Mouse (Mus musculus): ENCODE results near the gene Islr. TPM values are rescaled to one million over a fixed set of nuclear protein-coding genes. Genes with fewer than 3 reads are reported as not detected.

Gene Islr
- polyA plus RNA-seq, 1 experiment = 34.0 TPM

GRCm38 (mm10) chr9:58197781-58198701 is 6.1 kb downstream of the Islr start:
- Histone ChIP-seq H3K4me3 (ENCODE audit: insufficient read depth, low read length) (peak overlapping the region; percentile 75), H3K27ac (ENCODE audit: insufficient read depth, low read length) (peak overlapping the region; percentile 34), H3K4me1 (ENCODE audit: control insufficient read depth, insufficient read depth, low read length) (peaks cover 7% of the 10 kb centered on the region)
- TF ChIP-seq CTCF (IDR thresholded peaks at IDR 0.05; ENCODE audit: extremely low read depth, insufficient read depth, low read length) (peak; percentile 42), POLR2A (IDR thresholded peaks at IDR 0.05; ENCODE audit: extremely low read depth, insufficient read depth, low read length) (no peak)

GRCm38 (mm10) chr9:58196610-58197567 is 7.2 kb downstream of the Islr start:
- peaks cover 7% of the 10 kb centered on the region for H3K4me1 ChIP-seq (ENCODE audit: control insufficient read depth, insufficient read depth, low read length)
- peak overlapping the region; percentile 34 for H3K27ac ChIP-seq (ENCODE audit: insufficient read depth, low read length)

GRCm38 (mm10) chr9:58196141-58196540 is 8.0 kb downstream of the Islr start:
- Histone ChIP-seq H3K4me3 (ENCODE audit: insufficient read depth, low read length) (peak overlapping the region; percentile 75), H3K27ac (ENCODE audit: insufficient read depth, low read length) (no peak overlapping the region), H3K4me1 (ENCODE audit: control insufficient read depth, insufficient read depth, low read length) (peaks cover 7% of the 10 kb centered on the region)
- TF ChIP-seq CTCF (IDR thresholded peaks at IDR 0.05; ENCODE audit: extremely low read depth, insufficient read depth, low read length) = no peak

More at GRCm38 (mm10) chr9:58196610-58197567, 7.2 kb downstream of the Islr start:
- TF ChIP-seq CTCF (IDR thresholded peaks at IDR 0.05; ENCODE audit: extremely low read depth, insufficient read depth, low read length) (no peak), POLR2A (IDR thresholded peaks at IDR 0.05; ENCODE audit: extremely low read depth, insufficient read depth, low read length) (no peak)
- peak overlapping the region; percentile 75 for H3K4me3 ChIP-seq (ENCODE audit: insufficient read depth, low read length)

- peak overlapping the region; percentile 75; the same call in 1 of the 2 replicates for H3K4me3 ChIP-seq (ENCODE audit: insufficient read depth, low read length)
- TF ChIP-seq POLR2A (IDR thresholded peaks at IDR 0.05; ENCODE audit: extremely low read depth, insufficient read depth, low read length) (no peak), CTCF (IDR thresholded peaks at IDR 0.05; ENCODE audit: extremely low read depth, insufficient read depth, low read length) (no peak)
- no peak overlapping the region for H3K27ac ChIP-seq (ENCODE audit: insufficient read depth, low read length)
- H3K4me1 ChIP-seq (ENCODE audit: control insufficient read depth, insufficient read depth, low read length) = peaks cover 7% of the 10 kb centered on the region
Observed at GRCm38 (mm10) chr9:58195671-58196070, 8.4 kb downstream of the Islr start.

- peaks cover 7% of the 10 kb centered on the region for H3K4me1 ChIP-seq (ENCODE audit: control insufficient read depth, insufficient read depth, low read length)
- H3K27ac ChIP-seq (ENCODE audit: insufficient read depth, low read length) = no peak overlapping the region
- H3K4me3 ChIP-seq (ENCODE audit: insufficient read depth, low read length) = no peak overlapping the region
- TF ChIP-seq CTCF (IDR thresholded peaks at IDR 0.05; ENCODE audit: extremely low read depth, insufficient read depth, low read length) (no peak), POLR2A (IDR thresholded peaks at IDR 0.05; ENCODE audit: extremely low read depth, insufficient read depth, low read length) (no peak)
Observed at GRCm38 (mm10) chr9:58194222-58194621, 9.9 kb downstream of the Islr start.

- H3K27ac ChIP-seq (ENCODE audit: insufficient read depth, low read length) = 0 out of 2 replicates have a peak overlapping the region, but pooled peaks have one; percentile 8
- TF ChIP-seq POLR2A (IDR thresholded peaks at IDR 0.05; ENCODE audit: extremely low read depth, insufficient read depth, low read length) (no peak), CTCF (IDR thresholded peaks at IDR 0.05; ENCODE audit: extremely low read depth, insufficient read depth, low read length) (no peak)
- H3K4me1 ChIP-seq (ENCODE audit: control insufficient read depth, insufficient read depth, low read length) = no peaks in the 10 kb centered on the region; the same call in 1 of the 2 replicates
- H3K4me3 ChIP-seq (ENCODE audit: insufficient read depth, low read length) = no peak overlapping the region
Observed at GRCm38 (mm10) chr9:58184456-58184855, 19.6 kb downstream of the Islr start.

- Histone ChIP-seq H3K27ac (ENCODE audit: insufficient read depth, low read length) (no peak overlapping the region), H3K4me3 (ENCODE audit: insufficient read depth, low read length) (no peak overlapping the region), H3K4me1 (ENCODE audit: control insufficient read depth, insufficient read depth, low read length) (peaks cover 4% of the 10 kb centered on the region)
- TF ChIP-seq CTCF (IDR thresholded peaks at IDR 0.05; ENCODE audit: extremely low read depth, insufficient read depth, low read length) (no peak), POLR2A (IDR thresholded peaks at IDR 0.05; ENCODE audit: extremely low read depth, insufficient read depth, low read length) (no peak)
Observed at GRCm38 (mm10) chr9:58179390-58179789, 24.7 kb downstream of the Islr start.

- H3K4me1 ChIP-seq (ENCODE audit: control insufficient read depth, insufficient read depth, low read length) = peaks cover 4% of the 10 kb centered on the region
- TF ChIP-seq POLR2A (IDR thresholded peaks at IDR 0.05; ENCODE audit: extremely low read depth, insufficient read depth, low read length) (no peak), CTCF (IDR thresholded peaks at IDR 0.05; ENCODE audit: extremely low read depth, insufficient read depth, low read length) (no peak)
- peak overlapping the region; percentile 86 for H3K27ac ChIP-seq (ENCODE audit: insufficient read depth, low read length)
- H3K4me3 ChIP-seq (ENCODE audit: insufficient read depth, low read length) = no peak overlapping the region
Observed at GRCm38 (mm10) chr9:58177165-58177564, 26.9 kb downstream of the Islr start.

Data from cortical plate, adult 2 months (tissue).